Mouse (Mus musculus) E14TG2a.4 (cell line): ENCODE data around the gene Zfp708.

Experiments used
- CTCF ChIP-seq: conservative IDR thresholded peaks from 2 replicates; pipeline ENCODE4 v1.5.1; 2014; ENCODE audit warnings: low read length
- NANOG ChIP-seq: IDR thresholded peaks from 2 replicates; pipeline ENCODE4 v1.6.1; 2014; ENCODE audit warnings: borderline replicate concordance, low read length, mixed read lengths
- POU5F1 ChIP-seq: IDR thresholded peaks from 2 replicates; pipeline ENCODE4 v1.6.1; 2014; ENCODE audit warnings: low read length, borderline replicate concordance

DNA sequence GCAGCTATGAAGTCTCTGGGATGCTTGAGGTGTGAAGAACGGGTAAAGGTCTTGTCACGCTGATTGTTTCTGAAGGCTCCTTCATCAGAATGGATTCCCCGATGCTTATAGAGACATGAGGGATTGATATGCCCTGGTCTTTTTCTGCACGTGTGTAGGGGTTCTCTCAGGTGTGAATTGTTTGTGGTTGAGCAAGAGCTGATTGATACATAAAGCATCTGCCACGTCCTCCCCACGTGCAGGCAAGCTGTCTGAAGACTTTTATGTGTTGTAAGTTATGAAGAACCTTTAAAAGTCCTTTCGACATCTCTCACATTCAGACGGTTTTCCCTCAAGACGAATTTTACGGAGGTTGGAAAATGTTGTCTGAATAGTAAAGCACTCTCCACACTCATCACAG is at the start of gene Zfp708:
- TF ChIP-seq CTCF = no peak
- no peak for TF ChIP-seq POU5F1
- TF ChIP-seq NANOG = no peak
